ENCODE assay signal across 40 mouse cellular contexts in genomic region chr12:88214641-88215040, GRCm38 (mm10). TPM values are rescaled to one million over a fixed set of nuclear protein-coding genes. Genes with fewer than 3 reads are reported as not detected.
"Had no signal": no experiment of that assay in that cellular context is flagged by ENCODE, and none has a peak within 500 bp of the region (broad histone marks: within the 10 kb centered on the region; RNA-seq: fewer than 3 reads in every experiment).

No protein-coding gene starts in this region.

- H3K4me3 ChIP-seq: heart, adult 2 months; heart, embryonic 12.5 days; hindbrain, embryonic 10.5 days; hindbrain, embryonic 12.5 days; intestine, embryonic 15.5 days; layer of hippocampus, adult 2 months; limb, embryonic 13.5 days; limb, embryonic 15.5 days; liver, embryonic 12.5 days had no signal

- H3K27me3 ChIP-seq: heart, embryonic 12.5 days; hindbrain, embryonic 12.5 days; intestine, embryonic 15.5 days; limb, embryonic 13.5 days; limb, embryonic 15.5 days; liver, embryonic 12.5 days had no signal

- H3K27ac ChIP-seq: heart, adult 2 months; hindbrain, embryonic 10.5 days; hindbrain, embryonic 12.5 days; hindbrain, embryonic 14.5 days; intestine, embryonic 15.5 days; layer of hippocampus, adult 2 months; limb, embryonic 13.5 days; limb, embryonic 15.5 days; liver, embryonic 12.5 days; liver, embryonic 14.5 days had no signal

- DNase-seq: gastrocnemius, postnatal 25 days; heart, adult 2 months; heart, postnatal 10 days; heart, postnatal 4 days; kidney, adult 18-20 months; kidney, adult 8-10 months; kidney, postnatal 10 days; kidney, postnatal 25 days; kidney, postnatal 4 days; layer of hippocampus, postnatal 36 days; left cerebral cortex, postnatal 4 days had no signal

- H3K36me3 ChIP-seq: heart, embryonic 12.5 days; hindbrain, embryonic 10.5 days; hindbrain, embryonic 12.5 days; intestine, embryonic 15.5 days; limb, embryonic 13.5 days; limb, embryonic 15.5 days; liver, embryonic 12.5 days had no signal

- H3K9me3 ChIP-seq: intestine, embryonic 15.5 days; limb, embryonic 15.5 days had no signal

- H3K4me1 ChIP-seq: heart, embryonic 12.5 days; hindbrain, embryonic 10.5 days; hindbrain, embryonic 12.5 days; intestine, embryonic 15.5 days; limb, embryonic 13.5 days; limb, embryonic 15.5 days; liver, embryonic 12.5 days had no signal

RNA-seq across cellular contexts. Expression of gene Gm10436, which starts 32.7 kb away (rescaled TPM):
- total RNA-seq: gastrocnemius, adult 18-20 months; gastrocnemius, adult 8-10 months; gastrocnemius, postnatal 25 days; gastrocnemius, postnatal 4 days; granulocyte monocyte progenitor cell, adult 5-6 weeks; heart, adult 2 months; heart, postnatal 10 days; heart, postnatal 25 days; heart, postnatal 4 days; layer of hippocampus, adult 2 months; layer of hippocampus, postnatal 10 days; layer of hippocampus, postnatal 36 days; left cerebral cortex, adult 18-20 months; left cerebral cortex, adult 8-10 months; left cerebral cortex, postnatal 10 days; left cerebral cortex, postnatal 25 days; left cerebral cortex, postnatal 4 days; liver, adult 2 months had no signal
- polyA plus RNA-seq: heart, adult 2 months; heart, embryonic 12.5 days; heart, embryonic 14.5 days; heart, embryonic 16.5 days; hindbrain, embryonic 10.5 days; hindbrain, embryonic 12.5 days; hindbrain, embryonic 14.5 days; hindbrain, embryonic 16.5 days; inflammation-experienced regulatory T-cells, adult 6 months; intestine, embryonic 15.5 days; intestine, postnatal 0 days; kidney, embryonic 14.5 days; limb, embryonic 11.5 days; limb, embryonic 13.5 days; limb, embryonic 15.5 days; liver, adult 2 months; liver, embryonic 12.5 days; liver, embryonic 14.5 days had no signal

RNA-seq across cellular contexts. Expression of gene Gm8332, which starts 35.3 kb away (rescaled TPM):
- total RNA-seq: gastrocnemius, adult 18-20 months; gastrocnemius, adult 8-10 months; gastrocnemius, postnatal 25 days; gastrocnemius, postnatal 4 days; granulocyte monocyte progenitor cell, adult 5-6 weeks; heart, adult 2 months; heart, postnatal 10 days; heart, postnatal 25 days; heart, postnatal 4 days; layer of hippocampus, adult 2 months; layer of hippocampus, postnatal 10 days; layer of hippocampus, postnatal 36 days; left cerebral cortex, adult 18-20 months; left cerebral cortex, adult 8-10 months; left cerebral cortex, postnatal 10 days; left cerebral cortex, postnatal 25 days; left cerebral cortex, postnatal 4 days; liver, adult 2 months had no signal
- polyA plus RNA-seq: heart, adult 2 months; heart, embryonic 12.5 days; heart, embryonic 14.5 days; heart, embryonic 16.5 days; hindbrain, embryonic 10.5 days; hindbrain, embryonic 12.5 days; hindbrain, embryonic 14.5 days; hindbrain, embryonic 16.5 days; inflammation-experienced regulatory T-cells, adult 6 months; intestine, embryonic 15.5 days; intestine, postnatal 0 days; kidney, embryonic 14.5 days; kidney, embryonic 16.5 days; limb, embryonic 11.5 days; limb, embryonic 13.5 days; limb, embryonic 15.5 days; liver, adult 2 months; liver, embryonic 12.5 days; liver, embryonic 14.5 days had no signal

RNA-seq across cellular contexts. Expression of gene Gm5662, which starts 59.7 kb away (rescaled TPM):
- total RNA-seq: gastrocnemius, adult 18-20 months; gastrocnemius, adult 8-10 months; gastrocnemius, postnatal 25 days; gastrocnemius, postnatal 4 days; granulocyte monocyte progenitor cell, adult 5-6 weeks; heart, adult 2 months; heart, postnatal 10 days; heart, postnatal 25 days; heart, postnatal 4 days; layer of hippocampus, adult 2 months; layer of hippocampus, postnatal 10 days; layer of hippocampus, postnatal 36 days; left cerebral cortex, adult 18-20 months; left cerebral cortex, adult 8-10 months; left cerebral cortex, postnatal 10 days; left cerebral cortex, postnatal 25 days; left cerebral cortex, postnatal 4 days; liver, adult 2 months had no signal
- polyA plus RNA-seq: heart, adult 2 months; heart, embryonic 12.5 days; heart, embryonic 14.5 days; heart, embryonic 16.5 days; hindbrain, embryonic 10.5 days; hindbrain, embryonic 12.5 days; hindbrain, embryonic 14.5 days; hindbrain, embryonic 16.5 days; inflammation-experienced regulatory T-cells, adult 6 months; intestine, embryonic 15.5 days; intestine, postnatal 0 days; kidney, embryonic 14.5 days; limb, embryonic 11.5 days; limb, embryonic 13.5 days; limb, embryonic 15.5 days; liver, adult 2 months; liver, embryonic 12.5 days; liver, embryonic 14.5 days had no signal
